10 mouse cellular contexts compared by ENCODE assay signal in the genomic region with DNA sequence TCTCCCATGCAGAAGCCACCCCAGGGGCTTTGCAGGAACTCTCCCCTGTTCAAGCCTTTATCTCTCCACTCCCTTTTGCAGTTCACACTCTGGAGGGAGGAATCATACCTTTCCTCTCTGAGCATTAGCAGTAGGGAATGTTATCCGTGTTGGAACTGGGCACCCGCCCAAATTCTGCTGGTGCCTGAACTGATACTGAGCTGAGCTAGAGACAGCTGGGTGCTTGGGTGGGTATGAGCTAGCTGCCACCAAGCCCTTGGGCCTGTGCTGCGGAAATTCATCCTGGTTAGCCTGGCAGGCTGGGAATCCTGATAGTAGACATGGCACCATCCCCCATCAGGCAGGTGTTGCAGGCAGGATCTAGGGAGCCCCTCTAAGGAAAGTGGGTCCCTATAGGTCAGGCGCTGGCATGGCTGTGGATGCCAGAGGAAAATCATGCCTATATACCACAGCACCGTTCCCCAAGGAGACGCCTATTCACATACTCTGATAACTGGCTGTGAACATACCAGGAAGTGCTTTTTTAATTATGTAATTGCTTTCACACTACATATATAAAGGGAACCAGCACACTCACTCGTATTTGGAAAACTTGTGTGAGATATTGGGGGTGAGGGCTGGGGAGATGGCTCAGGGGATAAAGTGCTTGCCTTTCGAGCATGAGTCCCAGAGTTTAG.
A peak's percentile ranks its signal among the peaks of the same experiment; 100 is the strongest.
DNase-seq lines count a peak whose midpoint lies in the region; ATAC-seq lines count a peak whose summit lies in the region.
"Had no signal": no experiment of that assay in that cellular context is flagged by ENCODE, and none has a peak within 500 bp of the region (broad histone marks: within the 10 kb centered on the region; RNA-seq: fewer than 3 reads in every experiment).

No protein-coding gene starts in this region.

- H3K4me1 ChIP-seq in heart, embryonic 13.5 days: peaks cover 74% of the 10 kb centered on the region
- peaks cover 27% of the 10 kb centered on the region for H3K4me1 ChIP-seq in neural tube, embryonic 15.5 days

- H3K36me3 ChIP-seq in heart, embryonic 13.5 days: peaks cover under 1% of the 10 kb centered on the region; the same call in 1 of the 2 replicates
- no peaks in the 10 kb centered on the region for H3K36me3 ChIP-seq in neural tube, embryonic 15.5 days
- H3K36me3 ChIP-seq: kidney, embryonic 15.5 days had no signal

- H3K4me2 ChIP-seq in heart, embryonic 13.5 days: no peak overlapping the region
- no peak overlapping the region for H3K4me2 ChIP-seq in neural tube, embryonic 15.5 days
- H3K4me2 ChIP-seq: kidney, embryonic 15.5 days had no signal

- WGBS in heart, embryonic 13.5 days: 50% methylated on average over 8 of the region's 8 CpGs
- WGBS in neural tube, embryonic 15.5 days: 83% methylated on average over 8 of the region's 8 CpGs

- H3K4me3 ChIP-seq in heart, embryonic 13.5 days: no peak overlapping the region
- no peak overlapping the region for H3K4me3 ChIP-seq in neural tube, embryonic 15.5 days (replicated peaks)
- H3K4me3 ChIP-seq: kidney, embryonic 15.5 days had no signal

- H3K9ac ChIP-seq in heart, embryonic 13.5 days: no peak overlapping the region; the same call in 1 of the 2 replicates
- no peak overlapping the region for H3K9ac ChIP-seq in neural tube, embryonic 15.5 days (replicated peaks)
- H3K9ac ChIP-seq: kidney, embryonic 15.5 days; liver, postnatal 0 days had no signal

- no peak for DNase-seq in heart, adult 9 months (ENCODE audit: low spot score in 2 of 2)
- peak; percentile 61 for DNase-seq in Muller cell, postnatal 12 days (ENCODE audit: inconsistent ontology term)
- peak; percentile 49 for DNase-seq in gastrocnemius, postnatal 14 days
- peak; percentile 32 to 42 for DNase-seq in layer of hippocampus, postnatal 36 days
- no peak for DNase-seq in MN1 (ENCODE audit: low spot score)
- DNase-seq in kidney, adult 18-20 months: no peak
- DNase-seq: liver, postnatal 0 days had no signal

- H3K9me3 ChIP-seq in heart, embryonic 13.5 days: no peaks in the 10 kb centered on the region
- H3K9me3 ChIP-seq in neural tube, embryonic 15.5 days (replicated peaks): no peaks in the 10 kb centered on the region
- H3K9me3 ChIP-seq: kidney, embryonic 15.5 days had no signal

- H3K27ac ChIP-seq in heart, embryonic 13.5 days (replicated peaks): peak overlapping the region; percentile 73
- H3K27ac ChIP-seq in neural tube, embryonic 15.5 days (replicated peaks): no peak overlapping the region
- H3K27ac ChIP-seq: kidney, embryonic 15.5 days had no signal

- intact Hi-C loops in gastrocnemius, postnatal 14 days (cut with DNase I; ENCODE audit: low total_unique reads): no loop called here

- ATAC-seq in heart, embryonic 13.5 days (ENCODE audit: extremely low read depth, insufficient number of reproducible peaks, low FRiP score, low TSS enrichment): peak; percentile 52
- no peak for ATAC-seq in neural tube, embryonic 15.5 days (ENCODE audit: low FRiP score)
- ATAC-seq: liver, postnatal 0 days had no signal

- H3K27me3 ChIP-seq in heart, embryonic 13.5 days (replicated peaks): no peaks in the 10 kb centered on the region
- no peaks in the 10 kb centered on the region for H3K27me3 ChIP-seq in neural tube, embryonic 15.5 days (replicated peaks)
- H3K27me3 ChIP-seq: kidney, embryonic 15.5 days had no signal

Comparison
In these comparisons a context has a peak if more than half of its experiments do, and no peak if none do; other contexts are left out.
1. DNase-seq: peak in Muller cell, postnatal 12 days (single experiment), gastrocnemius, postnatal 14 days (single experiment) and layer of hippocampus, postnatal 36 days (2 of 2); none in heart, adult 9 months (0 of 2), MN1 (single experiment) and kidney, adult 18-20 months (single experiment).